ENCODE assay signal across 25 mouse cellular contexts in the genomic region with DNA sequence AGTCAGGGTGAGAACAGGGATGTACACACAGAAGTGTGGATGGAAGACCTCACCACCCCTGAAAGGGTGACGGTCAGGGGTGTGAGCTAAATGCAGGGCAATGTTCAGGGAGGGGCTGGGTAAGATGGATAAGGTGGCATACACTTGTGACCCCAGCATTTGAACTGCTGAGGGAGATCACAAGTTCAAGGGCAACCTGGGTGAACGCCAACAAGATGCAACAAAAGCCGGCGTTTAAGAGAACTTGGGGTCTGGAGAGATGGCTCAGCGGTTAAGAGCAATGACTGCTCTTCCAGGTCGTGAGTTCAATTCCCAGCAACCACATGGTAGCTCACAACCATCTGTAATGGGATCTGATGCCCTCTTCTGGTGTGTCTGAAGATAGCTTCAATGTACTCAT. TPM values are rescaled to one million over a fixed set of nuclear protein-coding genes. Genes with fewer than 3 reads are reported as not detected.
"Had no signal": no experiment of that assay in that cellular context is flagged by ENCODE, and none has a peak within 500 bp of the region (broad histone marks: within the 10 kb centered on the region; RNA-seq: fewer than 3 reads in every experiment).

No protein-coding gene starts in this region.

- DNase-seq: kidney, adult 18-20 months; kidney, adult 9 months; kidney, postnatal 36 days; lung, postnatal 10 days; right cerebral cortex, postnatal 14 days; spleen, adult 18-20 months; thymus, postnatal 25 days had no signal

- H3K27ac ChIP-seq: kidney, postnatal 0 days; limb, embryonic 10.5 days; limb, embryonic 13.5 days; liver, embryonic 12.5 days; liver, embryonic 15.5 days; lung, embryonic 15.5 days; midbrain, embryonic 12.5 days; stomach, embryonic 15.5 days had no signal

- H3K4me1 ChIP-seq: limb, embryonic 10.5 days; lung, embryonic 15.5 days; midbrain, embryonic 12.5 days; stomach, embryonic 15.5 days had no signal

- H3K9me3 ChIP-seq: limb, embryonic 10.5 days; limb, embryonic 13.5 days; liver, embryonic 12.5 days; liver, embryonic 15.5 days; lung, embryonic 15.5 days; midbrain, embryonic 12.5 days; stomach, embryonic 15.5 days had no signal

- H3K27me3 ChIP-seq: limb, embryonic 13.5 days; liver, embryonic 12.5 days; liver, embryonic 15.5 days; lung, embryonic 15.5 days; midbrain, embryonic 12.5 days; stomach, embryonic 15.5 days had no signal

- H3K9ac ChIP-seq: limb, embryonic 13.5 days; liver, embryonic 12.5 days; liver, embryonic 15.5 days; lung, embryonic 15.5 days; midbrain, embryonic 12.5 days; stomach, embryonic 15.5 days had no signal

- ATAC-seq: intestine, embryonic 16.5 days; liver, embryonic 12.5 days; midbrain, embryonic 16.5 days had no signal

- H3K4me2 ChIP-seq: limb, embryonic 13.5 days; liver, embryonic 12.5 days; liver, embryonic 15.5 days; lung, embryonic 15.5 days; midbrain, embryonic 12.5 days; stomach, embryonic 15.5 days had no signal

- H3K4me3 ChIP-seq: limb, embryonic 10.5 days; limb, embryonic 13.5 days; liver, embryonic 12.5 days; liver, embryonic 15.5 days; lung, embryonic 15.5 days; midbrain, embryonic 12.5 days; stomach, embryonic 15.5 days had no signal

RNA-seq across cellular contexts. Expression of a gene that starts 18.2 kb away (rescaled TPM):
- total RNA-seq: megakaryocyte-erythroid progenitor cell, adult 5-6 weeks; monocyte, adult 5-6 weeks had no signal

RNA-seq across cellular contexts. Expression of a gene that starts 25.6 kb away (rescaled TPM):
- total RNA-seq: layer of hippocampus, postnatal 25 days; left cerebral cortex, adult 18-20 months; left cerebral cortex, postnatal 25 days; megakaryocyte-erythroid progenitor cell, adult 5-6 weeks; monocyte, adult 5-6 weeks had no signal
- polyA plus RNA-seq: intestine, embryonic 16.5 days; kidney, postnatal 0 days; limb, embryonic 10.5 days; limb, embryonic 13.5 days; liver, embryonic 12.5 days; liver, embryonic 15.5 days; lung, embryonic 15.5 days; midbrain, embryonic 12.5 days; midbrain, embryonic 16.5 days; neural tube, embryonic 11.5 days; neural tube, embryonic 14.5 days; stomach, embryonic 15.5 days; thymus, postnatal 0 days had no signal
